Mouse (Mus musculus) adrenal gland, adult (tissue): Measurements from ENCODE around the gene Fam198b.
"Not testable (repeated sequence)": the region's sequence is repeated elsewhere in the genome, so short reads cannot be mapped to it uniquely, and the experiment has no call there.

ENCODE experiments used
- DNase-seq, 2 experiments: peaks; one replicate each; pipeline ENCODE4 v3.0.0; 2022 to 2023; ENCODE audit warnings: low spot score in 1 of 2; ENCODE audit not compliant: inconsistent age in 2 of 2

Gene Fam198b

DNA sequence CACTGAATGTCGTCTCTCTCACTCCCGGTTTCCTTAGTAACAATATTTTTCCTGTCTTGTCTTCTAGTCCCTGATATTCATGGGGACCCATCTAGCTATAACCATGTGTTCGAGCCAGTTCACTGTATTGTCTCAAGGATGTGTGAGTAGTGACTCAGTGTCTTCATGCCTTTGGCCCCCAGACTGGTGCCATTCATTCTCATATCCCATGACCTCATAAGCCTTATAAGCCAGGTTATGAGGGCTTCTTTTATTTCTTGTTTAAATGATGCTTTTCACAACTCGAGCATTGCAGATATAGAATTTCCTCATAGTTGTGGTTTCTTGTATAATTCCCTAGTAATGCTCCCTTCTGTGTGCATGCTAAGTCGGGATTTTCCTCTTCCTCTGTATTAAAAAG, 31.9 kb downstream of the Fam198b start:
- no peak for DNase-seq

DNA sequence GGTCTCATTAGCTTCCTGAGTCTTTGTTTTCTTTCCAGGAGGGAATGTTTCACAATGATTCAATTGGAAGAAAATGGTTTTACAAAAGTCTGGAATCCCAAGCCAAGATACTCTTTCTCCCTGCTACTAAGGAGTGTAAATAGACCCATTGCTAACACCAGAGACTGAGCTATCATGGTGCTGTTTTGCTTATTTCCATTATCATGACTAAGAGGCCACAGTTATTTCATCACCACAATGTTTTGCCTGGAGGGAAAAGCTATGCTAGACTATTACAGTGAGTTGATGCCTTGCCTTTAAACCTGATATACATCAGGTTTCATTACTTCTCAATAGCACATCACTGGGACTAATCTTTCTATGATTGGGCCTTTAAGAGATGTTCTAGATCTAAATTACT, 34.4 kb downstream of the Fam198b start:
- no peak for DNase-seq

DNA sequence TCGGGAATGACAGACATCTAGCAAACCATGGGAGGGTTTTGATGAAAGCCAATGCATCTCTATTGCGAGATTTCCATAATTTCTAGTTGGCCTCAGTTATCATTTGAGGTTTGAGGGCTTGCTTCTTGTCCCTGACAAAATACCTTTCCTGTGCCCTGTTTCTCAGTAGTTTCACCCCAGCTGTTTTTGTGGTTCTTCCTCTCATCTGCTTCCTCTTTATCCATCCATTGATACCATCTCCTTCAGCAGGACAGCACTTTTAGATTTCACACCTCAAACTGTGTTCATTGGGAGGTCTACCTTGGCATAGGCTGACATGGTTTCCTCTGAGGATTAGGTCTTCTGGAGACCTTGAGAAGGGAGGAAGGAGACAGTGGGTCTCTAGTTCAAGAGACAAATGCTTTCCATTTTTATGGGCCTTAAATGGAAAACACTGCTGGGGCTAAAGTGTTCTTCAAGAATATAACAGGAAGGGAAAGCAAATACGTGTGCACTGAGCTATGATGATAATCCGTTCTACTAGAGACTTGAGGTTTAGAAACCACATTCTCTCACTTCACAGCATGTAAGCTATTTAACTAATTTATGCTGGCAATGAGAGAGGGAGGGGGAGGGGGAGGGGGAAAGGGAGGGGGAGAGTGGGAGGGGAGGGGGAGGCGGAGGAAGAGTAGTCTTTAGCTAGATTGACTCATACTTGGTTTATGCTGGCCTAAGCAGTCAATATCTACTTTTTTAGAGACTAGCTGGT, 41.8 kb downstream of the Fam198b start:
- no peak for DNase-seq

DNA sequence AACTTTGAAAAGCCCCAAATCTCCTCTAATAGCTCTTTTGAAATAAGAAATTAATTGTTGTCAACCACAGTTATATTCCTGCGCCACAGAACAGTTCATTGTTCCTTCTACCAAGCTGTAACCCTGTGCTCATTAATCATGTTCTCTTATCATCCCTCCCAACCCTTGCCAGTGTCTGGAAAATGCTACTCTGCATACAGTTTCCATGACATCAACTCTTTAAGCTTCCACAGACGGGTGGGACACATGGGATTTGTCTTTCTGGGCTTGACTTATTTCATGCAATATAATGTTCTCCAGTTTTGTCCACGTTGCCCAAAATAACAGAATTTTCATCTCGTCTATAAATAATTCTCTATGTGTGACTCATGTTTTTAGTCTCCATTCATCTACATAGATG, 42.7 kb downstream of the Fam198b start:
- DNase-seq, result peak; percentile 23 to 45

DNA sequence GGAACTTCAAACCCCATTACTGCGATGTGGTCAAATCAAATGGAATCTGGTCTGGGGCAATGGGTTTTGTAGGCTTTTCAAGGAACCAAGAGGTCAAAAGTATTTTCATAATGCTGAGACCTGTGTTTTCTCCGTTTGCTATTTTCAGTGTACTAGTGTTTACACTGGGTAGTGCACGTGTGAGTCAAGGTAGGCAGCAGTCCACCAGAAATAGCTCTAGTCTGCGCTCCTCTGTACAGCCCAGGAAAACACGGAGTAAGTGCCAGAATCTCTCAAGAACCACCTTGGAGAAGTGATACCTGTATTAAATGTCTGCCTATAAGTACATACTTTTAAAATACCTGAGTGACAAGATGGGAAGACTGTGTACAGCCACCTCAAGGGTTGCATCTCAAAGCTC, 44.1 kb downstream of the Fam198b start:
- DNase-seq, result no peak

DNA sequence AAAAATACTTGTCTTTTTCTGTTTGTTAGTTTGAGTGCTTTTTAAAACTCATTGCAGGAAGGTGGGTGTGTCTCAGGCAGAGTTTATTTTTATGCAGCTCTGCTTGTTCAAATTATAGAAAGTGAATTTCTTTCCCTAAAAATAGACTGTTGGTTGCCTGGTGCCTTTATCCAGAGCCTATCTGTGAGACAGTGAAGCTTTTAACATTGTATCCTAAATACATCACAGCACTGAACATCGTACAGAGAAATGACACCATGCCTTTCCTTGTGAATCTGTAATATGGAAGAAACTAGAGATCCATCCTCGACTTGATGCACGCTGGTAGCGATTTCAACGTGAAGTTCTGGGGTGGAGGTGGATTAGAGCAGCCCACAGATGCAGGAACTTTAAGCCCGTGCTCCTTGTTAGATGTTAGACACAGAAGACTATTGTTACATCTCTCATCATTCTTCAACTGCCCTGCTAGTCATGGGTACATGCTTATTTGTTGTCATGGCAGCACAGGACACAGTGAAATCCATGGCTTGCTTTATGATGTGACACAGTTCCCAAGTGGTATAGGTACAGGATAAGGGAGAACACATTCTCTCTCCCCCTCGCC, 45.9 kb downstream of the Fam198b start:
- DNase-seq, result no peak

DNA sequence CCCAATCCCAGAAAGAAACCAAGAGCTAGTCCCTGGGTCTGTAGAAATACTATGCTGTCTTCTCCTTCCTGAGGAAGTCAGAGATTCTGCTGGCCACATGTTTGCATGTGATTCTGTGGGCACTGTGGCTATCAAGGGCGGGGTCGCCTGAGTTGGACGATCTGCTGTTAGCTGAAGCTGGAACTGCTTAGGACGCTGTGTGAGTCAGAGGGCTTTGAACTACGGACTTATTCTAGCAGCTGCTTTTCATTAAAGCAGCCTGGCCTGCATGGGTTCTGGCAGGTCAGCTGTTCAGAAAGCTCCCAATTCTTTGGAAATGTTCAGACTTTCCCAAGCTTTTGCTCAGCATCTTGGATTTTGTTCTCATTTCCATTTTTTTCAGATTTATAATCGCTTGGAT, 51.9 kb downstream of the Fam198b start:
- peak in 1 of 2 experiments; percentile 37 for DNase-seq

DNA sequence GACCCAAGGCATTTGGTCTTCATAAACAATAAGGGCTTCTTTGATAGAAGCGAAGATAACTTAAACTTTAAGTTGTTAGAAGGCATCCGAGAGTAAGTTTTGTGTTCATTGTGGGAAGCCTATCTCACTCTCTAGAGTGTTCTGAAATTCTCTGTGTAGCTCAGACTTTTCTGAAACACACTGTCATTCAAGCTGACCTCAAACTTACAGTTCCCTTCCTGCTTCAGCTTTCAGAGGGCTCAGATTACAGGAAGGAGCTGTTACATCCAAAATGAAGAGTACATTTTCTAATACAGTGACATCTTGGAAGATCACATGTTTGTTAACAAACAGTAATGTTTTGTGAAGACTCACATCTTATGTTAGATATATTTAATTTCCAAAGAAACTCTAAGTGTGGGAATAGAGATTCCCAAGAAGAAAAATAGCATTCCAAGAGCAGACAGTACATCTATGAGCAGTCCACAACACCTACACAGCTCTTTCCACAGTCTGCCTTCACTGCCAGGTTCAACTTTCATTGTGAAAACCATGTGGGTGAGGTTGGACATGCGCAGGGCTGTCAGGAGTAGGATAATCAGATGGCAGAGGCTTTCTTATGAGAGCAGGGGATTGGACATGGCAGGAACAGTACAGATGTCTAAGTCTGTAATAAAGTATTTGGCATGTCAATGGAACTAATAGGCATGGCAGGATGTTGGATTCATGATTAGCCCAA, 52.6 kb downstream of the Fam198b start:
- DNase-seq, result no peak

DNA sequence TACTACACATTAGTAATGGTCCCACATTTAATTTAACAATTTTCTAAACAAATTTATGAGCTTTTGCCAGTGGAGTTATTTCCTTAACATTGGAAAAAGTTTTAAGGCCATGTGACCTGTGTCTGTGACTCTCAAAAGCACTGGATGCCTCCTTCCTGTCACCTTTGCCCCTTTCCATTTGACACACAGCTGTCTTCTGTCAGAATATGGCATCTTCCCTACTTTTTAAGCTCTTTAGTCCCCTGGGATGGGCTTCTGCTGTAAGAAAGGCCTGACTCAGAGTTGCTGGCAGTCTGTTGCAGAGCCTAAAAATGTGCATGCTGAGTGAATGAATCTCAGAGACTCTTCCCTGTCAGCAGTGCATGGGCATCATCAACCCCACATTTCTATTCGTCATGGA, 63.4 kb downstream of the Fam198b start:
- DNase-seq, result peak in 1 of 2 experiments; percentile 35

DNA sequence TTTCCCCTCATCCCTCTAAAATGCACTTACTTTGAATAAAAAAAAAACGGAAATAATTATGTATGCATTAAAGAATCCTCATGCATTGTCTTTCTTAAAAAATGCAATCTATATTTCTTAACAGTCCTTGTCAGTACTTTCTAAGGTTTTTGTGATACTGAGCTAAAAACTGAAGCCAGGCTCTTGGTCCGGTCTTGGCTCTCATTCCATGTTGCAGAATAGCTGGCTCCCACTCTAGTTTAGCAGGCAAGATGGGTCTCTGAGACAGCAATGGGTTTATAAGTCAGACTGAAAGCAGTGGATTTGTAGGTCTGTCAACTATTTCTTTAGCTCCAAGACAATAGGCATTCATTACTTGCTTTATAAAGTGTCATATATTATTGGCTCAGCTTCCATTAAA, 63.8 kb downstream of the Fam198b start:
- DNase-seq, result no peak

DNA sequence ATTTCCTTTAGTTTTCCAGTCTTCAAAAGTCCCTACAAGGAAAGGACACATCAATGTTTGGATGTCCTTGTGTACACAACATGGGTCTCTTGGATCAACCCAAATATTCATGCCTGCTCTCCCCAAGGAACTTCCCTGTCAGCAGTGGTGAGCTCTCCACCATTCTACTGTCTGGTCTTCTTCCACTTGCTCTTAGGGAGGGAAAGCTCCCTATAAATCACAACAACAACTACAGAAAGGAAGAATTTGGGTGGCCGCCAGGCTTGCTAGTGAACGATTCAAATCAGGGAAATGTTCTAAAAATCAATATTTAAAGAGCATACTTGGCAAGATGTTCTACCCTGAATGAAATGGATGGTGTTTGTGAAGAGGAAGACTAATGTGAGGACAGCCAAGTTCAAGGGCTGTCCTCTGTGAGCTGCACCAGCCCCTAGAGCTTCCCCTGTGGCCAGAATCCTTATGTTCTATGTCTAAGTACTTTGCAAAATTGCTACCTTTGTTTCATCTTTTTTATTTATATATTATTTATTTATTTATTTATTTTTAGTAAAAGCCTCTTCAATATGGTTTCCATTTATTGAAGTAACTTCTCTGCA, 68.9 kb downstream of the Fam198b start:
- DNase-seq, result peak in 1 of 2 experiments; percentile 52

DNA sequence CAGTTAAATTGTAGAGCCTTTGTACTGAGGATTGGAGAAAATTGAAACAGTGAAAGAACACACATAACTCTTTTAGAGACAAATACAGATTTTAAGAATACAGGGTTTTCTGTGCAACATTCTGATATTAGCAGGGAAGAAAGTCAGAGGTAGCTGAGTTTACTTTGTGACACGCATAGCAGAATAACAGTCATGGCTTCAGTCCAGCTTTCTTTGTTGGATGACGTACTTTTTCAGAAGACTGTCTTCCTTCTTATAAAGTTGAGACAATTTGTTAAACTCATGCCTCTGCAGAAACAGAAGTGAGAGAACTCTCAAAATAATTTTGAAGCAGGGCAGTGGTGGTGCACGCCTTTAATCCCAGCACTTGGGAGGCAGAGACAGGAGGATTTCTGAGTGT, 70.9 kb downstream of the Fam198b start:
- DNase-seq, result no peak

DNA sequence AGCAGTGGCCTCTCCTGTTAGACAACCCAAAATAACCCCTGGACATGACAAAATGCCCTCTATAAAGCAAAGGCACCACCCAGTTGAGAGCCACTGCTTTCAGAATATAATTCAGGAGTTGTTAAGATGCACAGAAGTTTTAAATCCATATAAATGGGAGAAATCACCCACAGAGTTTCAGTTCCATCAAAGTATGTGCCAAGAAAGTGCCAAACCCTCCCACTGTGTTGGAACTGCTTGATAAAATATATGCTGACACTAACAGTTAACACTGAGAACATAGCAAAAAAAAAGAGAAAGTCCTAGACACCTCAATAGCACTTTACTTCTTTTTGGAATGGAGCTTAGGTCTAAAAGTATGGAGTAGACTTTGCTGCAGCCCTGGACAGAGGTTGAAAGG, 72.5 kb downstream of the Fam198b start:
- no peak for DNase-seq

DNA sequence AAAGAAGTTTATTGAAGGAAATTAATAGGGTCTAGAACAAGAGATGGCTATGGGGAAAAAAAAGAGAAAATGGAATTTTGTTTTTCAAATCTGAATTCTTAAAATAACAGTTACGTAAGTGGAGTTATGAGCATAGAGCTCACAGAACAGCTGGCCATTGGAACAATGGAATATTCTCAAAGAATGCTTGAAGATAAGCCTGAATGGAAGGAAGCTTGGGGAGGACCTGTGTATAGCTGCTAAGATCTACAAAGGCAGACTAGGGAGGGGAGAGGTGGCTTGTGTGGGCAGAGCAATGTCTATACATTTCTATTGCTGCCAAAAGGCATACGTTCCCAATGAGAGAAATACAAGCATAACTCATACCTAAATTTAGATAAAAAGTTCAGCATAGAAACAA, 73.4 kb downstream of the Fam198b start:
- no peak for DNase-seq

DNA sequence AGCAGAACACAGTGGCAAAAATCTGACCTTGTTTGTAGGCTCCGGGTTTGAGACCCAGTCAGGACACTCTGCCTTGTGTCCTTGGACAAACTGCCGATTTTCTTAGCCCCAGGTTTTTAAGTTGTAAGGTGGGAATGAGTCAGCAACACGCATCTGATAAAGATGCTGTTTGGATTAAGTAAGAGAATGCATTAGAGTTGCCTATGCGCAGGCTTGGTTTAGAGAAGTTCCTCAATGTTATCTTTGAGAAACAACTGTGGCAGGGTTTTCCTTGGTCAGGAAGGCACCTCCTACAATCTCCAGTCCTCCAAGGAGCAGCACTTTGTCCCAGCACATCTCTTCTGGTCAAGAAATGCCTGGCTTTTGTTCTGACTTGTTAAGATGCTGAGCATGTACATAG, 82.4 kb downstream of the Fam198b start:
- no peak for DNase-seq

DNA sequence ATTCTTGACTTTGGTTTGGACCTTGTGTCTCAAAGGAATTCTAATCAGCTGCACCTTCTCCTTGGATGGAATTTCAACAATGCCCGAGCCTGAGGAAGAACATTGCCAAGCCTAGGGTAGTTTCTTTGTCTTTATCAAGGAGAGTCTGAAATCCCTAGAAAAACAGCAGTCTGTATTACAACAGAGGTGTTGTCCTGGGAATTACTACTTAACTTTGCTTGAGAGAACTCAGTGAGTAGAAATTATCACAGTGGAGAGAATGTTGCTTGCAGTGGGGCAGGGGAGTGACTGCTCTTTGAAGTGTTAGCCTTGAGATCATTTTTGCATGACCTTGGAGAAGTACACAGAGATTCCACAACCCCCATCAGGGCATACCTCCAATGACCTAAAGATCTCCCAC, 83.0 kb downstream of the Fam198b start:
- no peak for DNase-seq

DNA sequence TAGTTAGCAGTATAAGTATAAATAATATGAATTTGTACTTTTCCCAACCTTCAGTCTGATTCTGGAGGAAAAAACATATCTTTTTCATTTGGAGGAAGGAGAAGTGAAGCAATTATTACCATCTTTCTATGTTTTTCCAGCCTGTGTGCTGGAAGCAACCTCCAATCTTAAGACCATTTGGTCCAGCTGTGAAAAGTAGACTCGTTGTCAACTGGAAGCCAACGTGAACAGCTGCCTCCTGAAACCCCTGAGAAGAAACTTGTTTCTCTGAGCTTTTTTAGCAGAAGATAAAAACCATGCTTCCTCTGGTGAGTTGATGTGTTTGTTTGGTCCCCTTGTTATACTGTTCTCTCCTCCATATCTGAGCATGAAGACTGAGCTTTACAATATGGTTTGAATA, 84.1 kb downstream of the Fam198b start:
- DNase-seq, result no peak

DNA sequence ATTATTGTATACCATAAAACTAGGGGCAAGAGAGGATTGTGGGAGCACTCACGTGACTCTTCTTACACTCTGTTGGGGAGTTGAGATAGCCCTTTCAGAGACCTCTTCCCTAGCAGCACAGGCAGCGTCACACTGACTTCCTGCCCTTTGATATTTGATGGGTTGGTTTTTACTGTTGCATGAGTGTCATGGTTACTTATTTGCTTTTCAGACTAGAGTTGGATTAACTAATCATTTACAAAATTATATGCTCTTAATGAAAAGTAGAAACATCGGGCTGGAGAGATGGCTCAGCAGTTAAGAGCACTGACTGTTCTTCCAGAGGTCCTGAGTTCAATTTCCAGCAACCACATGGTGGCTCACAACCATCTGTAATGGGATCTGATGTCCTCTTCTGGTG, 85.2 kb downstream of the Fam198b start:
- not testable (repeated sequence) for DNase-seq

DNA sequence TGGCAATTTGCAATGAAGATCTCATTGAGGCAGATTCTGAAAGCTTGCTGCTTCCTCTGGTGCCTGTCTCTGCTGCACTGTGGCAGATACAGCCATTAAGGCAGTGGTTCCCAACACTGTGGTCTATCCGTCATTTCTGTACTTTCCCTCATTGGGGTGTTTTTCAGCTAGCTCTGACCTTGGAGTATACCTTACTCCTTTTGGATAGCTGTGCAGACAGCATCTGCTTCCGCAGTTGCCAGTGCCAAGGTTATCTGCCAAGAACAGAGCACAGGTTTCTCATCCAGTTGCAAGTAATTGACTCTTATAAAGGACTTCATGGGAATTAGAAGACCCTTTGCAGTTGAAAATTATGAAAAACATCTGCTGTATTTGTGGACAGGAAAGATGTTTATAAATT, 85.7 kb downstream of the Fam198b start:
- DNase-seq, result peak; percentile 27 to 65

DNA sequence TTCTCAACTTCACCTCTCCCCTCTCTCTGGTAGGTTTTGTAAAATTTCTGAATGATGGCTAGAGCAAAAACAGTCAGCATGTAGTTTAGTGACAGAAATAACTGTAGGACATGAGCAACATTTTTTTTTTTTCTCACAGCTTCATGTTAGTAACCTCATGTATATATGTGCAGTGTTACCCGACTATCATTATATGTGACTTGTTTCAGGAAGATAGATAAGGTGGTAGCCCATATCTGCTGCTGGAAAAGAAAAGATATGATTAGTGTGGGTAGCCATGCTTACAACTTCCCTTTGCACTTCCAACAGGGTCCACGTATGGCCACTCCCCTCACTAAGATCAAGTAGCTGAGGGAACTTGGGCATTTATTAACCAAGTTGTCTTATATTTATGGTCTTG, 86.2 kb downstream of the Fam198b start:
- DNase-seq, result peak in 1 of 2 experiments; percentile 48

DNA sequence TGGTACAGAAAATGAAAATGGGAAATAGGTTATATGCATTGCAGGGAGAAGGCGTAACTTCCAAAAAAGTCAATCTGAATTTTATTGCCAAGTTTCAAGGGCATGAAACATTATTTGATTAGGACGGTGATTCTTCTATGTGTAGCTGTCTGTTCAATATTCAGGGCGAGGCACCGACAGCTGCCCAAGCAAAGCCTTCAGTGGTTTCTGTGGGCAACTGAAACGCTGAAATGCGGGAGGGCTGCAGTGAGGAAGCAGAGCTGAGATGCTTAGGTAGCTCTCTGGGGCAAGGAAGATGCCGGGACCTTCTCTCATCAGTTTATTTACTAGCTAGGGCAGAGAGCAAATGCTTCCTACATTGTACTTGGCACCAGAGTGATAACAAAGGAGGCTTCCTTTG, 87.2 kb downstream of the Fam198b start:
- no peak for DNase-seq

DNA sequence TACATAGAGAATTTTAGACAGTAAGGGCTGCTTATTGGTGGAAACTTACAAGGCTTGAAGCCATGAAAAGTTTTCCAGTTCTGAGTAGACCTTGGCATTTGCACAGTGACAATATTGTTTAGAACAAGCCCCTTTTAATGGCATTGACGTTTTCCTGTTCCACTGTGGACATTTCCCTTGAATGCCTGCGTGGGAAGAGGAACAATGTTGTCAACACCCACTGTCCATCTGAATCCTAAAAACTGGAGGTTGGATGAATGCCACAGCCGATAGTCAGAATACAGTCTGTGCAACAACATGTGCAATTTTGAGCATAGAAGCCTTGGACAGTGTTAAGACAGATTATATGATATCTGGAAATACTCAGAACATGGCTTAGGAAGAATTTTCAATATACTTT, 92.5 kb downstream of the Fam198b start:
- peak; percentile 40 to 79 for DNase-seq
